Mouse (Mus musculus) left cerebral cortex, adult 2 months (tissue): ENCODE measurements at regions not wholly inside any gene's neighbourhood (a gene's known extent, or its start where the extent isn't known, plus 50 kb on each side); places are given as distances from the start of the nearest gene placed in this dataset.

Source experiments
- DNase-seq, 2 experiments: peaks; one replicate each; pipeline ENCODE4 v3.0.0; 2021 to 2022; ENCODE audit warnings: low spot score in 2 of 2, mixed read lengths in 1 of 2; ENCODE audit errors: extremely low spot score in 1 of 2
- H3K27ac ChIP-seq: fragments of 200-600 bp; 2 replicates; pipeline ENCODE4 v1.8.1; 2022
- H3K4me3 ChIP-seq: fragments of 200-600 bp; 2 replicates; pipeline ENCODE4 v1.8.1; 2022
- CTCF ChIP-seq: fragments of 200-600 bp; IDR thresholded peaks from 2 replicates; pipeline ENCODE4 v1.8.1; 2022; ENCODE audit warnings: antibody characterized with exemption, mild to moderate bottlenecking, moderate library complexity
- intact Hi-C: fragments of 180-260 bp; cut with DNase I; formaldehyde crosslinking; loops from one replicate; pipeline ENCODE4 v1.15.1; 2025

DNA sequence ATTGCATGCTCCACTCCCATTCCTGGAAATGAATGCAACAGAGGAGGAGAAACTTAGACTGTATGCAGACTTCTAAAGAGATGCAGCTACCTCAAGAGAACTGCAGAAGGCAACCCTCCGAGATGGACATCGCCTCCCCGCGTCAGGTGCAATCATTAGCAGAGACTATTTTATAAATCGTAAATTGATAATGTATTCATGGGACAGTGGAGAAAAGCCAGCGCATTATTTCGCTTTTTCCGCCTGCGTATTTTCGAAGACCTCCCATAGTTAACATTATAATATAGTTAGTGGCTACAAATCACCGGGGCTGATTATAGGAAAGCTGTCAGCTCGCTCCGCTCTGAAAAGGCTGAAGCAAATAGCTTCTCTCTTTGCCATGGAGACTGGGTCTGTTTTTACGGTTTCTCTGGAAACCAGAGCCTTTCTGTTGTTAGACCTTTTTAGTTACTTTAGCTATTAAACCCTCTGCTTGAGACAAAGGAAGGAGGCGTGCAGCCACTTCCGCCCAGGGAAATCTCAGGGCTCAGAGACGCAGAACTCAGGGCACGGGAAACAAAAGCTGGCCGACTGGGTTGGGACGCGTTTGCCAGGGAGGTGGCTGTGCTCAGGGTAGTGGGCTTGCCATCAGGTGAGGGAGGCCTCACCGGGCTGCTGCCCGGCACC lies 113.0 kb upstream of the A230072I06Rik start:
- peak in 1 of 2 experiments; percentile 24 for DNase-seq
- TF ChIP-seq CTCF = no peak
- intact Hi-C loops = no loop called here
- Histone ChIP-seq H3K27ac (peak overlapping the region; percentile 36; the same call in 1 of the 2 replicates), H3K4me3 (no peak overlapping the region)

DNA sequence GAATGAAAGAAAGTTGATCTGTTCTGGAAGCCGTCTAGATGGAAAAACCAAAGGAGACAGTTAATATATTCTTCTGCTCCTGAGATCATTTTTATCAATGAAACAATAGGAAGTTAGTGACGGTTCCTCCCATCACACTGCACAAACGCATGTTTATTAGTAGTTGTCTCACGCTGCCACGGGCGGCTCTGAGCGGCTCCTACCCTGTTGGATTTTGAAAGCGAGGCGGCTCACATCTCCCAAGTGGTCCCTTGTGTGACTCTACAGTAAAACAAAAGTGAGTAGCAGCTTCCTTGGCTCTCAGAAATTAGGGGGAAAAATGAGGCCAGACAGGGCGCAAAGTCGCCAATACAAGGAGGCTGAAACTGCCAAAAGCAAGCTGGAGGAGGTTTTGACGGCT lies 106.8 kb upstream of the A230072I06Rik start:
- no peak overlapping the region for H3K27ac ChIP-seq
- TF ChIP-seq CTCF = no peak
- intact Hi-C loops = no loop called here
- no peak overlapping the region for H3K4me3 ChIP-seq
- DNase-seq = no peak

DNA sequence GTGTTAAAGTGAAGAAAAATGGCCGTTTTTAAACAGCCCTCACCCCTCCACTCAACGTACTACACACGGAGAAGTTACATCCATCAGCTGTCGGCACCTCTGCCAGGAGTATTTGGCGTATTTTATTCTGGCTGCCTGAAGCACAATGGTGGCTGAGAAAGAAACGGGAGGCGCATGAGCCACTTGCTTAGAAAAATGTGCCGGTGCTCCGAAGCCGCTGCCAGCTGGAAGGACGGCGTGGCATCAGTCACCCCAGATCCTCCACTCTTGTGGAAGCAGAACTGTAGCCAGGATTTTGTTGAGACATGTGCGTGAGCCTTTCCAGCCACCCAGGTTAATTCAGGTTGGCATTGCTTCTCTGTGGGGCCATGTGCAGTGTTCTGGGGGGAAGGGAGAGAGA lies 103.1 kb upstream of the A230072I06Rik start:
- intact Hi-C loops = no loop called here

DNA sequence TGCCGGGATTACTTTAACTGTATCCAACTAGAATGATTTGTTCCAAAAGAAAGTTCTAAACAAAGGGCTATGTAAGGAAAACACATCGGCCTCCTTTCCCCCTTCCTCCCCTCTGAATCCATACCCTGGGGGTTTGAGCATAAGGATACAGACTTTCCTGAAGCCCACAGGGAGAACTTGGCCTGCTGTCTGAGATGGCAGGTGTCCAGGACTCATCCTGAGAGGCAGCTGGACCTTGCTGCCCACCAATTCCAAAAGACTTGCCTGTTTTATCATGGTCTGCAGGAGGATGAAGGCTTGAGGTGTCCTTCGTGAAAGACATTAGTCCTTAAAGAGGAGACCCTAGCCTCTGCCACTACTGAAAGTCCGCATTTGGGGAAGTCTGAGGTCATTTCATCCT lies 94.0 kb upstream of the A230072I06Rik start:
- no peak for DNase-seq
- Histone ChIP-seq H3K4me3 (no peak overlapping the region), H3K27ac (no peak overlapping the region)
- no peak for TF ChIP-seq CTCF
- intact Hi-C loops = no loop called here

More for the DNA sequence above, 103.1 kb upstream of the A230072I06Rik start:
- no peak for DNase-seq
- H3K4me3 ChIP-seq = no peak overlapping the region
- no peak for TF ChIP-seq CTCF
- H3K27ac ChIP-seq = no peak overlapping the region

DNA sequence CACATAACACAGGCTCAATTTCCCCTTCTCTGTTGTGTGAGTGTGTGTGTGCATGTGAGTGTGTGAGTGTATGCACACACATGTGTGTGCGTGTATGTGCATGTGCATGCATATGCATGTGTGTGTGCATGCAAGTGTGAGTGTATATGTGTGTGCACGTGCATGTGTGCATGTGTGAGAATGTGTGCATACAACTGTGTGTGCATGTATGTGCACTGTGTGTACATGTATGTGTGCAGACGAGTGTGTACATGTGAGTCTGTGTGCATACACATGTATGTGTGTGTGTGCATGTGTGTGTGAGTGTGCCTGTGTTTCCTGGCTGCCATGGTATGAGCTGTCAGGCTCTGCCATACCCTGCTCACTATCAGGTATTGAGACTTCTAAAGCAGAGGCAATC lies 91.3 kb upstream of the A230072I06Rik start:
- no peak overlapping the region for H3K4me3 ChIP-seq
- no peak for DNase-seq
- no peak for TF ChIP-seq CTCF
- H3K27ac ChIP-seq = no peak overlapping the region
- intact Hi-C loops = no loop called here

DNA sequence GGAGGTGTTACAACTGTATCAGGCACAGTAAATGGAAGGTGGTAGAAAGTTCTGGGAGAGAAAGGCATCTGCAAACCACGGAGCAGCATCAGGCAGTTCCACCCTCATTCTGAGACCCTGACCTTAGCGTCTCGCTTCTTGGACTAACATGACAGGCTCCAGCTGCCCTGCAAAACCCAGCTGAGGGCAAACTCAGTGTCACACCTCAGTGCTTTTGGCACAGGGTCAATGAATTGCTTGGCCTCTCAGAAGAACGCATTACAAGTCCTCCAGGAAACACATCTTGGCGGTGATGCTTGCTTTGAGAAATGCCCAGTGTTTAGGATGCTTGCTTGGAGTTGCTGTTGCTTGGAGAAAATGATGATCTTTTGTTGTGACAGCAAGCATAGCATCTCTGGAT lies 90.2 kb upstream of the A230072I06Rik start:
- TF ChIP-seq CTCF = no peak
- Histone ChIP-seq H3K4me3 (no peak overlapping the region), H3K27ac (no peak overlapping the region)
- intact Hi-C loops = no loop called here
- no peak for DNase-seq

DNA sequence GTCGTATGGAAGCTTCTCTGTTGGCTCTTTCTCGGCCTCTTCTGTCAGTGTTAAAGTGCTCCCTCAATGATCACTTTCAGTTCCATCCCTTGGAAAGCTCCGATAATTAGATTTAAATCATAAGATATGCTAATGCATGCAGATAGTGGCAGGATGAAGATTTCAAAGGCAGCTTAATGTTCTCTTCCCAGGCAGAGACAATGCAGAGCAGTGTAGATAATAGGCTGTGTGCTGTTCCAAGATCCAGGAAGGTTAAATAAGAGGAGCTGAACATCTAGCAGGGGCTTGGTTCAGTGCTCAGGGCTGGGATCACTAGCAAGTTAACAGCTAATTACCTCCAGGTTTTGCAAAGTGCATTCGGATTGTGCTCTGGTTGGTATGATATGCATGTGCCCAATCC lies 89.7 kb upstream of the A230072I06Rik start:
- intact Hi-C loops = no loop called here
- TF ChIP-seq CTCF = no peak
- DNase-seq = no peak
- Histone ChIP-seq H3K27ac (no peak overlapping the region), H3K4me3 (no peak overlapping the region)

DNA sequence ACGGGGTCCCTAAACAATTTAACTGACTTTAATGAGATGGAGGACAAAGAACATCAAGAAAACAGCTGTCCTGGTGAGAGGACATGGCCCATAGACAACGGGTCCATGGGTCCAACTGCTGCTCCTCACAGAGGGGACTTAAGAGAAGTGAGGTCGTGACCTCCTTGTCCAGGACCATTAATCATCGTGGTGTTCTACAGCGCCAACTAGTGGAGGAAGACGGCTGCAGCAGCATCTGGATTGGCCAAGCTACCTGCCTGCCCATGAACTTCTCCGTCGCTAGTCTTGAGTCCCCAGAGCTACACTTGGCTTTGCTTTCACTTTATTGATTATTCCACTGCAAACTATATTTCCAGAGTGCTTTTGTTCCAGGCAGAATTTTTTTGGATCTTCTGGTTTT lies 86.6 kb upstream of the A230072I06Rik start:
- Histone ChIP-seq H3K27ac (no peak overlapping the region), H3K4me3 (no peak overlapping the region)
- peak; percentile 63 for TF ChIP-seq CTCF
- intact Hi-C loops = no loop called here
- no peak for DNase-seq

DNA sequence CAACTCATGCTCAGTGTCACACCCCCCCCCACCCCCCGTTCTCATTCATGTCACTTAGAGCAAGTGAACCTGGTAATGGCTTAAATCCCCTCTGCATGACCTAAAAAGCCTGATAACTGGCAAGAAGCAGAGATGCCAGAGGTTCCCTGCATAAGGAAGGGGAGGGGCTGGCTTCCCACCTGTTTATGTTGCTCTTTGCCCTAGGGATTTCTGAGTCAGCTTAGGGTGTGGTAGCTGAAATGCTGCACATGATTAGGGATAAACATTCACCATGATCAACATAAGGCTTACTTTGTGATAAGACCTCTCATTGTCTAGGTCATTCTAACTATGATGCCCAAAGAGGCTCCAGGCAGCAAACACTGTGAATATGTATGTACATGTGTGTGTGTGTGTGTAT lies 72.7 kb upstream of the A230072I06Rik start:
- DNase-seq = no peak
- Histone ChIP-seq H3K4me3 (no peak overlapping the region), H3K27ac (no peak overlapping the region)
- TF ChIP-seq CTCF = no peak
- intact Hi-C loops = no loop called here

DNA sequence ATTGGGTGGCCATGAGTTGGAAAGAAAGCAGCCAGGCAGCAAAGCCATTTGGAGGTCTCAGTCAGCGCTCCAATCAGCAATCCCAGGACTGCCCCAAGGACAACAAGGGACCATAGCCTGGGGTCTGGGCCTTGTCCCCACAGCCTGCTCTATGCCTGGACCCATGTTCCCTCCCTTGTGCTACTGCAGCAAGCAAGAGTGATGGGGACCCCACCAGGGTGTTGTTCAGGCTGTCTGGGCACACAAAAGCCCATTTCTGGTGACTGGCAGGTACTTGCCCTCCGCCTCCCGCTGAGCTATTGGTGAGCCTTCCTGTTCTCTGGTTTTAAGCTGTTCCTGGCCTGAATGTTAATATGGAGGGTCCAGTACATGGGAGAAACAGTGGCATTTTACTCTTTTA lies 71.2 kb upstream of the A230072I06Rik start:
- Histone ChIP-seq H3K27ac (no peak overlapping the region), H3K4me3 (no peak overlapping the region)
- intact Hi-C loops = no loop called here
- no peak for TF ChIP-seq CTCF
- no peak for DNase-seq

DNA sequence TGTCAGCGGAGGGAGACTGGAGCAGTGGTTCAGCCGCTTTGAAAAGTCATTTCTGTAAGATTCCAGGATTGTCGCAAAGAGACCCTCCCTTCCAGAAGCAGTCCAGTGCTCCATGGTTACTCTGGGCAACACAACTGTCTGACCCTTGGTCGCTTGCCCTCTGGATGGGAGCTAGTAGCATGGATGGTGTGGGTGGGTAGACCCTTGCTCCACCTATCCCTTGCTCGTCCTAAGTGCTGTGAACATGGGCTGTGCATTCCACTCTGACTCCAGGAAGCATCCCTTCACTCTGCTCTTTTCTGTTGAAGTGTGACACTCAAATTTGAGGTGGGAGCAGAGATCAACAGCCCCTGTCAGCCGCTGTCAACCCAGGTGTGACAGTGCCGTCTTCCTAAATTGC lies 64.8 kb upstream of the A230072I06Rik start:
- H3K27ac ChIP-seq = no peak overlapping the region
- intact Hi-C loops = no loop called here
- DNase-seq = no peak
- no peak for TF ChIP-seq CTCF
- no peak overlapping the region for H3K4me3 ChIP-seq

DNA sequence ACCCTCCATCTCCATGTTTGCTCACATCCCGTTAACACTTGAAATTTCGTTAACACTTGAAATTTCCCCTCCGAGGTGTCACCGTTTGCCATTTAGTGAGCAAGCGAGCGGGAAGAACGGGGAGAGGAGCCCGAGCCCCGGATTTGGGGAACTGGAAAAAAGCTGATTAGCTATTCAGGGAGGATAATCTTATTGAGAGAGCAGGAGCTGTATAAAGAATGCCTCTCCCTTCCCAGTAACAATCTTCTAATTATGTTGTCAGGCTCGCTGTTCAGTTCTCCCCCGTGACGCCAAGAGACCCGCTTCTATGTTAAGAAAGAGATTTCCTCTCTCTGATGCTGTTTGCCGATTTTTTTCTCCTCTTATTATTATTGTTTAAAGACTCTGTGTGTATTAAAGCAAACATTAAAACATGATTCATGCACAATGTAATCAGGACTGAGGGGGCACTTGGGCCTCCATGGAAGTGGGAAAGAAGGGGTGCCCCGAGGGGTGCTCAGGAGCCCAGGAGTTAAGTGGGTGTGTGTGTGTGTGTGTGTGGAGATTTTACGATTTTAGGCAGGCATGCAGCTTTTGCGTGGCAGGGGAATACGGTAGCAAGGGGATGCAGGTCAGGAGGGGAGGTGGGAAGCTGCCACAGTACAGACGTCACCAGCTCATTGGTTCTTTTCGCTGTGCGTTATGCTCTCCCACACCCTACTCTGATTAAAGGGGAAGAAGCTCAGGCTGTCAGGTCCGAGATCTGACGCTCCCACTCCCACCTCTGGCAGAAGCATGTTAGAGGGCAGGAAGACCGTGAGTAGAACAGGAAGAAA lies 64.2 kb upstream of the A230072I06Rik start:
- DNase-seq = peak in 1 of 2 experiments; percentile 17
- Histone ChIP-seq H3K4me3 (no peak overlapping the region), H3K27ac (no peak overlapping the region)
- intact Hi-C loops = no loop called here
- no peak for TF ChIP-seq CTCF

DNA sequence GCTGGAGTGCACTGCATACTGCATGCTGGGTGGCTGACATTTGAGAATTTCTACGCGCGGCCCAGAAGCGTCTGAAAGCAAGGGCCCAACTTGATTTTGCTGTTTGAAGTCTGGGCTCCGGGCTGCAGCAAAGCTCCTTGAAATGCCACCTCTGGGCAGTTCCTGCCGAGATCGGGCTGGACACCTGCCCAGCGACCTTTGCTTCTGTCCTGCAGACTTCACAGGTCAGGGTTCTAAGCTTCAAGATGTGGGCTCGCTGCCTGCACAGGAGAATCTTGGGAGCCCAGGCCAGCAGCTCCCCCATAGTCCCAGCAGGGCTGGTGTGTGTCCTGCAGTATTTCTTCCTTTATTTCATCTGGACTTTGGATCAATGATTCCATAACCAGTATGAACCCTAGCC lies 57.1 kb upstream of the A230072I06Rik start:
- H3K4me3 ChIP-seq = no peak overlapping the region
- H3K27ac ChIP-seq = no peak overlapping the region
- DNase-seq = no peak
- intact Hi-C loops = no loop called here
- TF ChIP-seq CTCF = no peak
